Mouse (Mus musculus): ENCODE data around the gene Gm49337. TPM values are rescaled to one million over a fixed set of nuclear protein-coding genes. Genes with fewer than 3 reads are reported as not detected.

The Gm49337 gene
- polyA plus RNA-seq, 1 experiment from 2014 or later: not detected

- H3K4me1 ChIP-seq (replicated peaks): peaks cover 30% of the 10 kb centered on the region
- H3K9me3 ChIP-seq (replicated peaks): no peaks in the 10 kb centered on the region
- no peak overlapping the region for H3K4me2 ChIP-seq
- H3K27ac ChIP-seq: no peak overlapping the region
- ATAC-seq (replicated peaks; ENCODE audit: insufficient number of reproducible peaks, insufficient read depth, low FRiP score, low read depth): no peak
- no peaks in the 10 kb centered on the region for H3K27me3 ChIP-seq
- no peak overlapping the region for H3K9ac ChIP-seq
- H3K4me3 ChIP-seq: no peak overlapping the region
- no peaks in the 10 kb centered on the region for H3K36me3 ChIP-seq
- 73% methylated on average over 2 of the region's 2 CpGs for WGBS
Observed at GRCm38 (mm10) chr4:116164759-116165554, 8.2 kb upstream of the Gm49337 start.

- H3K9me3 ChIP-seq (replicated peaks): no peaks in the 10 kb centered on the region
- WGBS: 65% methylated on average over 8 of the region's 8 CpGs
- H3K36me3 ChIP-seq: no peaks in the 10 kb centered on the region
- no peak overlapping the region for H3K27ac ChIP-seq
- peaks cover 21% of the 10 kb centered on the region for H3K4me1 ChIP-seq (replicated peaks)
- H3K4me2 ChIP-seq: no peak overlapping the region
- H3K27me3 ChIP-seq: no peaks in the 10 kb centered on the region
- no peak overlapping the region for H3K9ac ChIP-seq
- no peak overlapping the region for H3K4me3 ChIP-seq
- ATAC-seq (replicated peaks; ENCODE audit: insufficient number of reproducible peaks, insufficient read depth, low FRiP score, low read depth): no peak
Observed at GRCm38 (mm10) chr4:116165708-116166407, 7.3 kb upstream of the Gm49337 start.

- no peak within 1 kb of the TSS for H3K27ac ChIP-seq
- no peaks in the 10 kb centered on the region for H3K9me3 ChIP-seq (replicated peaks)
- H3K4me2 ChIP-seq: no peak within 1 kb of the TSS
- no peak for ATAC-seq (replicated peaks; ENCODE audit: insufficient number of reproducible peaks, insufficient read depth, low FRiP score, low read depth)
- H3K9ac ChIP-seq: no peak within 1 kb of the TSS
- H3K36me3 ChIP-seq: no peaks in the 10 kb centered on the region
- H3K27me3 ChIP-seq: no peaks in the 10 kb centered on the region
- H3K4me1 ChIP-seq (replicated peaks): peaks cover 9% of the 10 kb centered on the region; the same call in 1 of the 2 replicates
- no peak within 1 kb of the TSS for H3K4me3 ChIP-seq
- 32% methylated on average over 7 of the region's 7 CpGs for WGBS
Observed at GRCm38 (mm10) chr4:116167404-116167803, 5.8 kb upstream of the Gm49337 start, which contains the start of gene Tspan1. Gene Tspan1 (minus strand): TSS chr4:116167601.

- H3K36me3 ChIP-seq: no peaks in the 10 kb centered on the region
- no peak overlapping the region for H3K4me3 ChIP-seq
- H3K4me1 ChIP-seq (replicated peaks): peaks cover 3% of the 10 kb centered on the region; the same call in 1 of the 2 replicates
- no peaks in the 10 kb centered on the region for H3K9me3 ChIP-seq (replicated peaks)
- no peaks in the 10 kb centered on the region for H3K27me3 ChIP-seq
- WGBS: 77% methylated on average over 7 of the region's 8 CpGs
- no peak overlapping the region for H3K9ac ChIP-seq
- ATAC-seq (replicated peaks; ENCODE audit: insufficient number of reproducible peaks, insufficient read depth, low FRiP score, low read depth): no peak; the same call in 1 of the 2 replicates
- H3K4me2 ChIP-seq: no peak overlapping the region
- H3K27ac ChIP-seq: no peak overlapping the region
Observed at GRCm38 (mm10) chr4:116168617-116169352, 4.4 kb upstream of the Gm49337 start.

GRCm38 (mm10) chr4:116169353-116169672 lies 3.9 kb upstream of the Gm49337 start:
- ATAC-seq (replicated peaks; ENCODE audit: insufficient number of reproducible peaks, insufficient read depth, low FRiP score, low read depth): no peak
- H3K4me1 ChIP-seq (replicated peaks): peaks cover 8% of the 10 kb centered on the region
- H3K4me2 ChIP-seq: no peak overlapping the region
- H3K27me3 ChIP-seq: no peaks in the 10 kb centered on the region
- no peak overlapping the region for H3K27ac ChIP-seq
- H3K9me3 ChIP-seq (replicated peaks): no peaks in the 10 kb centered on the region
- 72% methylated on average over 3 of the region's 3 CpGs for WGBS
- no peaks in the 10 kb centered on the region for H3K36me3 ChIP-seq
- H3K9ac ChIP-seq: no peak overlapping the region
- no peak overlapping the region for H3K4me3 ChIP-seq

- Histone ChIP-seq H3K27ac (no peak overlapping the region), H3K4me3 (no peak overlapping the region), H3K4me1 (replicated peaks) (peaks cover 37% of the 10 kb centered on the region), H3K9me3 (replicated peaks) (no peaks in the 10 kb centered on the region), H3K4me2 (no peak overlapping the region), H3K36me3 (no peaks in the 10 kb centered on the region), H3K27me3 (no peaks in the 10 kb centered on the region), H3K9ac (no peak overlapping the region)
- no peak for ATAC-seq (replicated peaks; ENCODE audit: insufficient number of reproducible peaks, insufficient read depth, low FRiP score, low read depth)
- 83% methylated on average over 4 of the region's 4 CpGs for WGBS
Observed at GRCm38 (mm10) chr4:116173752-116174151, 568 bp downstream of the Gm49337 start.

- 19% methylated on average over 6 of the region's 6 CpGs for WGBS
- no peak overlapping the region for H3K4me2 ChIP-seq
Observed at GRCm38 (mm10) chr4:116174466-116175116, 1.4 kb downstream of the Gm49337 start.

GRCm38 (mm10) chr4:116175136-116175535 lies 2.0 kb downstream of the Gm49337 start:
- Histone ChIP-seq H3K4me1 (replicated peaks) (peaks cover 37% of the 10 kb centered on the region), H3K9ac (no peak overlapping the region)

More at GRCm38 (mm10) chr4:116174466-116175116, 1.4 kb downstream of the Gm49337 start:
- no peaks in the 10 kb centered on the region for H3K27me3 ChIP-seq
- no peaks in the 10 kb centered on the region for H3K36me3 ChIP-seq
- peaks cover 37% of the 10 kb centered on the region for H3K4me1 ChIP-seq (replicated peaks)
- H3K4me3 ChIP-seq: no peak overlapping the region
- no peak overlapping the region for H3K9ac ChIP-seq
- no peaks in the 10 kb centered on the region for H3K9me3 ChIP-seq (replicated peaks)
- ATAC-seq (replicated peaks; ENCODE audit: insufficient number of reproducible peaks, insufficient read depth, low FRiP score, low read depth): peak; percentile 56; the same call in 1 of the 2 replicates
- peak overlapping the region; percentile 86 for H3K27ac ChIP-seq

GRCm38 (mm10) chr4:116175711-116176542 lies 2.7 kb downstream of the Gm49337 start:
- H3K9ac ChIP-seq: 0 out of 2 replicates have a peak overlapping the region, but pooled peaks have one; percentile 40
- peak overlapping the region; percentile 28 for H3K4me3 ChIP-seq

More at GRCm38 (mm10) chr4:116175136-116175535, 2.0 kb downstream of the Gm49337 start:
- Histone ChIP-seq H3K9me3 (replicated peaks) (no peaks in the 10 kb centered on the region), H3K27ac (peak overlapping the region; percentile 86), H3K4me3 (no peak overlapping the region), H3K4me2 (no peak overlapping the region), H3K36me3 (no peaks in the 10 kb centered on the region), H3K27me3 (no peaks in the 10 kb centered on the region)
- ATAC-seq (replicated peaks; ENCODE audit: insufficient number of reproducible peaks, insufficient read depth, low FRiP score, low read depth): no peak

GRCm38 (mm10) chr4:116176543-116176988 lies 3.4 kb downstream of the Gm49337 start:
- ATAC-seq (replicated peaks; ENCODE audit: insufficient number of reproducible peaks, insufficient read depth, low FRiP score, low read depth): peak; percentile 76
- peak overlapping the region; percentile 40; the same call in 1 of the 2 replicates for H3K9ac ChIP-seq
- H3K4me1 ChIP-seq (replicated peaks): peaks cover 37% of the 10 kb centered on the region
- peak overlapping the region; percentile 60 for H3K4me2 ChIP-seq
- 25% methylated on average over 10 of the region's 10 CpGs for WGBS
- no peaks in the 10 kb centered on the region for H3K27me3 ChIP-seq
- H3K4me3 ChIP-seq: peak overlapping the region; percentile 28
- H3K36me3 ChIP-seq: no peaks in the 10 kb centered on the region
- no peaks in the 10 kb centered on the region for H3K9me3 ChIP-seq (replicated peaks)
- H3K27ac ChIP-seq: peak overlapping the region; percentile 86

More at GRCm38 (mm10) chr4:116175711-116176542, 2.7 kb downstream of the Gm49337 start:
- Histone ChIP-seq H3K4me2 (peak overlapping the region; percentile 60), H3K27ac (peak overlapping the region; percentile 86), H3K27me3 (no peaks in the 10 kb centered on the region), H3K9me3 (replicated peaks) (no peaks in the 10 kb centered on the region), H3K4me1 (replicated peaks) (peaks cover 37% of the 10 kb centered on the region), H3K36me3 (no peaks in the 10 kb centered on the region)
- 31% methylated on average over 7 of the region's 7 CpGs for WGBS
- peak; percentile 53 for ATAC-seq (replicated peaks; ENCODE audit: insufficient number of reproducible peaks, insufficient read depth, low FRiP score, low read depth)

Measured in heart, embryonic 15.5 days (tissue).